Comparison of ENCODE assay signal across 23 mouse cellular contexts in the genomic region with DNA sequence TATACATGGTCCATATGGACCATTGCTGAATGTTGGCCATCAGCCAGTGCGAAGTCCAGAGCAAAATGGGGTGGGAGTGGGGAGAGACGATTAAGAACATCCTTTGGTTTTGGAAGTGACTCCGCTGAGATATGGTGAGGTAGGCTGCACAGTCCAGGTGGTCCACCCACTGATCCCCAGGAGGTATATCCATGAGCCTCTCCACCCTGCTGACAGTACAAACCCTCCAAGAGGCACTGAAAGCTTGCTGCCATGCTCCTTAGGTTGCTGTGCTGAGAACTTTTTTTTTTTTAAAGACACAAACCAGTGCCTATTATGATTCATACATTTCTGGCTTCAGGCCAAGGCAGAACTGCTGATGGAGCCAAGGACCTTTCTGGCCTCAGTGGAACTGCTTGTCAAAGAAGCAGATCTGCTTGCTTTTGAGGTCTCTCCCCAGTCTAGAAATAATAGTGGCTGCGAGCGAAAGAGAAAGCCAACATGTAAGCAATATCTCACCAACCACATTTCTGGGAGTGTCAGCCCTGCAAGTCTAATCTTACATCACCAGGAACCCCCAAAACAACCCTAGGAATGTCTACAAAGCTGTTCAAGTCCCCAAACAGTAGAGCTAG.
DNase-seq lines count a peak whose midpoint lies in the region; ATAC-seq and TF ChIP-seq lines count a peak whose summit lies in the region.
"Had no signal": no experiment of that assay in that cellular context is flagged by ENCODE, and none has a peak within 500 bp of the region (broad histone marks: within the 10 kb centered on the region; RNA-seq: fewer than 3 reads in every experiment).

No protein-coding gene starts in this region.

- H3K4me3 ChIP-seq in liver, embryonic 14.5 days (ENCODE audit: insufficient read depth in 1 of 2, low read depth in 2 of 2, low read length in 2 of 2) = no peak overlapping the region
- H3K4me3 ChIP-seq in forebrain, embryonic 11.5 days (ENCODE audit: low read depth, low read length) = no peak overlapping the region
- H3K4me3 ChIP-seq: heart, embryonic 13.5 days; limb, embryonic 10.5 days; midbrain, embryonic 10.5 days had no signal

- H3K36me3 ChIP-seq in liver, embryonic 14.5 days (replicated peaks; ENCODE audit: control insufficient read depth, insufficient read depth, low read depth) = no peaks in the 10 kb centered on the region
- no peaks in the 10 kb centered on the region for H3K36me3 ChIP-seq in forebrain, embryonic 11.5 days (ENCODE audit: control insufficient read depth, insufficient read depth, low read length)
- H3K36me3 ChIP-seq: G1E; heart, embryonic 13.5 days; limb, embryonic 10.5 days; midbrain, embryonic 10.5 days had no signal

- TF ChIP-seq CTCF in liver, embryonic 14.5 days (IDR thresholded peaks at IDR 0.05; ENCODE audit: low read depth) = no peak

- H3K27ac ChIP-seq in liver, embryonic 14.5 days = no peak overlapping the region
- no peak overlapping the region for H3K27ac ChIP-seq in forebrain, embryonic 11.5 days (ENCODE audit: low read depth, low read length)
- H3K27ac ChIP-seq: heart, embryonic 13.5 days; hindbrain, embryonic 14.5 days; limb, embryonic 10.5 days; midbrain, embryonic 10.5 days had no signal

- peak overlapping the region; percentile 22; the same call in 1 of the 2 replicates for H3K4me2 ChIP-seq in liver, embryonic 14.5 days (ENCODE audit: low read depth)
- no peak overlapping the region for H3K4me2 ChIP-seq in forebrain, embryonic 11.5 days (ENCODE audit: low read depth, low read length, severe bottlenecking)
- H3K4me2 ChIP-seq: heart, embryonic 13.5 days; hindbrain, embryonic 14.5 days had no signal

- no peaks in the 10 kb centered on the region for H3K27me3 ChIP-seq in liver, embryonic 14.5 days (ENCODE audit: control insufficient read depth, insufficient read depth, low read length)
- no peaks in the 10 kb centered on the region for H3K27me3 ChIP-seq in forebrain, embryonic 11.5 days (ENCODE audit: control insufficient read depth, insufficient read depth, low read length)
- H3K27me3 ChIP-seq: heart, embryonic 13.5 days had no signal

- no peak overlapping the region for H3K9ac ChIP-seq in liver, embryonic 14.5 days (replicated peaks)
- H3K9ac ChIP-seq in forebrain, embryonic 11.5 days (ENCODE audit: low read length) = no peak overlapping the region
- H3K9ac ChIP-seq: heart, embryonic 13.5 days; hindbrain, embryonic 14.5 days had no signal

- no peaks in the 10 kb centered on the region for H3K9me3 ChIP-seq in liver, embryonic 14.5 days (ENCODE audit: control insufficient read depth, low read length)
- no peaks in the 10 kb centered on the region for H3K9me3 ChIP-seq in forebrain, embryonic 11.5 days (ENCODE audit: control insufficient read depth, low read length)
- H3K9me3 ChIP-seq: G1E; heart, embryonic 13.5 days; limb, embryonic 10.5 days; midbrain, embryonic 10.5 days had no signal

- peak; percentile 37; the same call in 1 of the 2 replicates for TF ChIP-seq EP300 in liver, embryonic 14.5 days (IDR thresholded peaks at IDR 0.05; ENCODE audit: low read depth)

- H3K4me1 ChIP-seq in liver, embryonic 14.5 days (replicated peaks; ENCODE audit: control insufficient read depth in 2 of 2, insufficient read depth in 2 of 2, low read length in 1 of 2) = peaks cover 0 to 10% of the 10 kb centered on the region in 2 experiments
- H3K4me1 ChIP-seq in forebrain, embryonic 11.5 days (replicated peaks; ENCODE audit: control insufficient read depth, insufficient read depth, low read length) = no peaks in the 10 kb centered on the region
- H3K4me1 ChIP-seq: heart, embryonic 13.5 days; limb, embryonic 10.5 days; midbrain, embryonic 10.5 days had no signal

- peak; percentile 17 for DNase-seq in adrenal gland, postnatal 14 days
- DNase-seq in adrenal gland, postnatal 36 days = no peak
- peak; percentile 11 for DNase-seq in urinary bladder, postnatal 25 days (ENCODE audit: low spot score)
- DNase-seq in urinary bladder, postnatal 14 days (ENCODE audit: low spot score) = no peak
- DNase-seq in liver, embryonic 14.5 days (ENCODE audit: low read depth in 3 of 3, low spot score in 3 of 3) = peak; percentile 17 to 28 (median 22)
- DNase-seq in forebrain, embryonic 11.5 days (ENCODE audit: low spot score) = no peak
- DNase-seq in spleen, postnatal 14 days (ENCODE audit: low spot score in 2 of 2) = no peak
- no peak for DNase-seq in thymus, postnatal 36 days
- DNase-seq: adrenal gland, adult 2 months; cerebellum, adult 11-12 months; cerebellum, postnatal 14 days; heart, postnatal 36 days; kidney, adult 8-10 months; kidney, postnatal 25 days; lung, adult 18-20 months; lung, postnatal 36 days; thymus, adult 2 months had no signal

- WGBS in liver, embryonic 14.5 days (ENCODE audit: insufficient replicate concordance) = 58% methylated on average over 5 of the region's 5 CpGs
- 90% methylated on average over 5 of the region's 5 CpGs for WGBS in forebrain, embryonic 11.5 days

- peak; percentile 57; the same call in 1 of the 2 replicates for ATAC-seq in liver, embryonic 14.5 days (ENCODE audit: insufficient read depth)
- no peak for ATAC-seq in forebrain, embryonic 11.5 days (replicated peaks; ENCODE audit: low FRiP score)
- ATAC-seq: forebrain, embryonic 14.5 days had no signal

Comparison
In these comparisons a context has a peak if more than half of its experiments do, and no peak if none do; other contexts are left out.
1. DNase-seq: peak in adrenal gland, postnatal 14 days (single experiment), urinary bladder, postnatal 25 days (single experiment) and liver, embryonic 14.5 days (3 of 3); none in adrenal gland, postnatal 36 days (0 of 2), urinary bladder, postnatal 14 days (single experiment), forebrain, embryonic 11.5 days (single experiment), spleen, postnatal 14 days (0 of 2) and thymus, postnatal 36 days (0 of 2).